Mouse (Mus musculus) lung, adult 2 months (tissue): ENCODE measurements at regions not wholly inside any gene's neighbourhood (a gene's known extent, or its start where the extent isn't known, plus 50 kb on each side); places are given as distances from the start of the nearest gene placed in this dataset.

Source experiments
- CTCF ChIP-seq: fragments of 200-500 bp; IDR thresholded peaks from 2 replicates; pipeline ENCODE4 v1.5.1; 2011; ENCODE audit warnings: mild to moderate bottlenecking, low read length, control low read depth; ENCODE audit not compliant: insufficient read depth
- POLR2A ChIP-seq: fragments of 200-500 bp; IDR thresholded peaks from 2 replicates; pipeline ENCODE4 v1.6.1; 2011; ENCODE audit warnings: low read depth, mild to moderate bottlenecking, control low read depth, low read length, borderline replicate concordance; ENCODE audit errors: extremely low read depth

- TF ChIP-seq CTCF: no peak
- TF ChIP-seq POLR2A: no peak
Measured at GRCm38 (mm10) chr13:114636731-114637130, 178.0 kb upstream of the Fst start.
